Mouse (Mus musculus) CH12.LX (cell line): ENCODE data around the gene Slc16a12.

ENCODE experiments used
- BHLHE40 ChIP-seq: IDR thresholded peaks from 2 replicates; pipeline ENCODE4 v1.6.1; 2011; ENCODE audit warnings: mild to moderate bottlenecking, low read depth, low read length, improper control_type of control experiment
- CTCF ChIP-seq, 2 experiments: IDR thresholded peaks in 1 of 2; conservative IDR thresholded peaks in 1 of 2; 2 replicates each; pipeline ENCODE4 v1.5.1; 2011 to 2012; ENCODE audit warnings: low read depth in 2 of 2, low read length in 2 of 2, improper control_type of control experiment in 1 of 2, inconsistent platforms in 1 of 2, mild to moderate bottlenecking in 1 of 2, moderate library complexity in 1 of 2
- E2F4 ChIP-seq: IDR thresholded peaks from 2 replicates; pipeline ENCODE4 v1.6.1; 2011; ENCODE audit warnings: low read depth, low read length, improper control_type of control experiment; ENCODE audit not compliant: insufficient replicate concordance
- ELF1 ChIP-seq: IDR thresholded peaks from 2 replicates; pipeline ENCODE4 v1.6.1; 2014; ENCODE audit warnings: low read depth, mild to moderate bottlenecking, inconsistent platforms, low read length, improper control_type of control experiment
- IRF4 ChIP-seq: IDR thresholded peaks from 2 replicates; pipeline ENCODE4 v1.6.1; 2014; ENCODE audit warnings: low read depth, mild to moderate bottlenecking, inconsistent platforms, low read length, improper control_type of control experiment
- MAZ ChIP-seq: IDR thresholded peaks from 2 replicates; pipeline ENCODE4 v1.6.1; 2012; ENCODE audit warnings: low read depth, mild to moderate bottlenecking, inconsistent platforms, low read length, improper control_type of control experiment, moderate library complexity
- NRF1 ChIP-seq: IDR thresholded peaks from 2 replicates; pipeline ENCODE4 v1.6.1; 2014; ENCODE audit warnings: low read depth, mild to moderate bottlenecking, inconsistent platforms, low read length, improper control_type of control experiment, moderate library complexity
- POLR2A ChIP-seq: IDR thresholded peaks from 2 replicates; pipeline ENCODE4 v1.6.1; 2011; ENCODE audit warnings: low read depth, mild to moderate bottlenecking, improper control_type of control experiment, low read length
- RCOR1 ChIP-seq: conservative IDR thresholded peaks from 2 replicates; pipeline ENCODE4 v1.6.1; 2012; ENCODE audit warnings: low read depth, mild to moderate bottlenecking, inconsistent platforms, low read length, improper control_type of control experiment
- SMC3 ChIP-seq: IDR thresholded peaks from 2 replicates; pipeline ENCODE4 v1.6.1; 2011; ENCODE audit warnings: low read depth, low read length, improper control_type of control experiment
- ZMIZ1 ChIP-seq: IDR thresholded peaks from 2 replicates; pipeline ENCODE4 v1.6.1; 2012; ENCODE audit warnings: low read depth, mild to moderate bottlenecking, inconsistent platforms, low read length, improper control_type of control experiment

- TF ChIP-seq NRF1: no peak
- no peak for TF ChIP-seq ZMIZ1
- TF ChIP-seq POLR2A: no peak
- no peak for TF ChIP-seq SMC3
- no peak for TF ChIP-seq ELF1
- no peak for TF ChIP-seq MAZ
- TF ChIP-seq BHLHE40: no peak
- TF ChIP-seq E2F4: no peak
- TF ChIP-seq CTCF (conservative IDR thresholded peaks at IDR 0.05 in 1 of 2, IDR thresholded peaks at IDR 0.05 in 1 of 2; ENCODE audit: low read depth in 2 of 2, low read length in 2 of 2): no peak
- no peak for TF ChIP-seq RCOR1
- TF ChIP-seq IRF4: no peak
Measured at GRCm38 (mm10) chr19:34745012-34745411, 2.1 kb downstream of the Slc16a12 start.
